Mouse (Mus musculus) layer of hippocampus, adult 11-12 months (tissue): ENCODE data around the gene Gpr15.

Experiments used
- DNase-seq: peaks from one replicate; pipeline ENCODE4 v3.0.0; 2022; ENCODE audit warnings: low spot score

Gpr15 gene

GRCm38 (mm10) chr16:58671212-58671985, 47.5 kb downstream of the Gpr15 start:
- no peak for DNase-seq

- DNase-seq: no peak
Observed at GRCm38 (mm10) chr16:58670643-58671042, 48.2 kb downstream of the Gpr15 start.

GRCm38 (mm10) chr16:58669917-58670630, 48.8 kb downstream of the Gpr15 start, which contains the start of gene Cpox:
Gene Cpox, plus strand, starts transcription at chr16:58670292.
- DNase-seq: peak; percentile 80

GRCm38 (mm10) chr16:58669264-58669663, 49.6 kb downstream of the Gpr15 start:
- peak; percentile 4 for DNase-seq

GRCm38 (mm10) chr16:58668586-58668985, 50.3 kb downstream of the Gpr15 start:
- peak; percentile 1 for DNase-seq
